Mouse (Mus musculus): ENCODE measurements around the gene G0s2. TPM values are rescaled to one million over a fixed set of nuclear protein-coding genes. Genes with fewer than 3 reads are reported as not detected.

G0s2 gene
- 7.9 and 11.4 TPM in 2 replicates for polyA plus RNA-seq (2014; fragmentation: Nextera tagmentation; extraction: Ambion mirVana)

- Histone ChIP-seq H3K4me3 (ENCODE audit: low read depth, low read length) (peak within 1 kb of the TSS; percentile 38), H3K4me1 (ENCODE audit: control insufficient read depth, insufficient read depth, low read length) (peaks cover 6% of the 10 kb centered on the region), H3K9me3 (ENCODE audit: control insufficient read depth, low read length) (no peaks in the 10 kb centered on the region), H3K36me3 (ENCODE audit: control insufficient read depth, insufficient read depth, low read length) (no peaks in the 10 kb centered on the region), H3K9ac (ENCODE audit: low read length) (peak within 1 kb of the TSS; percentile 82), H3K4me2 (peak within 1 kb of the TSS; percentile 69), H3K27ac (ENCODE audit: low read depth, low read length) (peak within 1 kb of the TSS; percentile 62), H3K27me3 (ENCODE audit: control insufficient read depth, insufficient read depth, low read length) (no peaks in the 10 kb centered on the region)
- DNase-seq (ENCODE audit: low spot score, missing footprints) = peak; percentile 96
- WGBS = 2% methylated on average over 19 of the region's 23 CpGs
- ATAC-seq (ENCODE audit: low FRiP score) = peak; percentile 89
These were observed at the start of gene G0s2 for GRCm38 (mm10) chr1:193272916-193273601. TSS of gene G0s2 (minus strand) at chr1:193273217.

GRCm38 (mm10) chr1:193320398-193320797, 47.4 kb upstream of the G0s2 start:
- ATAC-seq (ENCODE audit: low FRiP score) = no peak
- H3K9me3 ChIP-seq (ENCODE audit: control insufficient read depth, low read length) = no peaks in the 10 kb centered on the region
- DNase-seq (ENCODE audit: low spot score, missing footprints) = peak; percentile 19
- H3K4me3 ChIP-seq (ENCODE audit: low read depth, low read length) = no peak overlapping the region
- H3K9ac ChIP-seq (ENCODE audit: low read length) = no peak overlapping the region
- H3K27ac ChIP-seq (ENCODE audit: low read depth, low read length) = no peak overlapping the region
- no peak overlapping the region for H3K4me2 ChIP-seq
- H3K27me3 ChIP-seq (ENCODE audit: control insufficient read depth, insufficient read depth, low read length) = no peaks in the 10 kb centered on the region
- H3K36me3 ChIP-seq (ENCODE audit: control insufficient read depth, insufficient read depth, low read length) = no peaks in the 10 kb centered on the region
- WGBS = 92% methylated on average over 8 of the region's 8 CpGs
- no peaks in the 10 kb centered on the region for H3K4me1 ChIP-seq (ENCODE audit: control insufficient read depth, insufficient read depth, low read length)

- H3K4me2 ChIP-seq = no peak overlapping the region
- no peaks in the 10 kb centered on the region for H3K4me1 ChIP-seq (ENCODE audit: control insufficient read depth, insufficient read depth, low read length)
- no peak overlapping the region for H3K4me3 ChIP-seq (ENCODE audit: low read depth, low read length)
- DNase-seq (ENCODE audit: low spot score, missing footprints) (no peak), ATAC-seq (ENCODE audit: low FRiP score) (no peak)
- H3K9ac ChIP-seq (ENCODE audit: low read length) = no peak overlapping the region
- WGBS = 72% methylated on average over 3 of the region's 3 CpGs
- H3K27me3 ChIP-seq (ENCODE audit: control insufficient read depth, insufficient read depth, low read length) = no peaks in the 10 kb centered on the region
- H3K27ac ChIP-seq (ENCODE audit: low read depth, low read length) = no peak overlapping the region
- no peaks in the 10 kb centered on the region for H3K36me3 ChIP-seq (ENCODE audit: control insufficient read depth, insufficient read depth, low read length)
- H3K9me3 ChIP-seq (ENCODE audit: control insufficient read depth, low read length) = no peaks in the 10 kb centered on the region
These were observed 46.7 kb upstream of the G0s2 start for GRCm38 (mm10) chr1:193319721-193320120.

- no peaks in the 10 kb centered on the region for H3K4me1 ChIP-seq (ENCODE audit: control insufficient read depth, insufficient read depth, low read length)
- H3K4me2 ChIP-seq = no peak overlapping the region
- no peaks in the 10 kb centered on the region for H3K9me3 ChIP-seq (ENCODE audit: control insufficient read depth, low read length)
- H3K4me3 ChIP-seq (ENCODE audit: low read depth, low read length) = no peak overlapping the region
- ATAC-seq (ENCODE audit: low FRiP score) (peak; percentile 50; the same call in 1 of the 2 replicates), DNase-seq (ENCODE audit: low spot score, missing footprints) (peak; percentile 79)
- no peaks in the 10 kb centered on the region for H3K27me3 ChIP-seq (ENCODE audit: control insufficient read depth, insufficient read depth, low read length)
- H3K27ac ChIP-seq (ENCODE audit: low read depth, low read length) = no peak overlapping the region
- 55% methylated on average over 6 of the region's 6 CpGs for WGBS
- no peaks in the 10 kb centered on the region for H3K36me3 ChIP-seq (ENCODE audit: control insufficient read depth, insufficient read depth, low read length)
- H3K9ac ChIP-seq (ENCODE audit: low read length) = no peak overlapping the region
These were observed 44.1 kb upstream of the G0s2 start for GRCm38 (mm10) chr1:193317159-193317559.

GRCm38 (mm10) chr1:193316358-193316750, 43.3 kb upstream of the G0s2 start:
- Histone ChIP-seq H3K4me3 (ENCODE audit: low read depth, low read length) (no peak overlapping the region), H3K9me3 (ENCODE audit: control insufficient read depth, low read length) (no peaks in the 10 kb centered on the region), H3K4me2 (no peak overlapping the region), H3K27ac (ENCODE audit: low read depth, low read length) (no peak overlapping the region), H3K4me1 (ENCODE audit: control insufficient read depth, insufficient read depth, low read length) (no peaks in the 10 kb centered on the region), H3K9ac (ENCODE audit: low read length) (no peak overlapping the region), H3K36me3 (ENCODE audit: control insufficient read depth, insufficient read depth, low read length) (no peaks in the 10 kb centered on the region), H3K27me3 (ENCODE audit: control insufficient read depth, insufficient read depth, low read length) (no peaks in the 10 kb centered on the region)
- DNase-seq (ENCODE audit: low spot score, missing footprints) = peak; percentile 26
- WGBS = 86% methylated on average over 9 of the region's 9 CpGs
- no peak for ATAC-seq (ENCODE audit: low FRiP score)

GRCm38 (mm10) chr1:193315705-193316357, 42.8 kb upstream of the G0s2 start:
- peak; percentile 75 for DNase-seq (ENCODE audit: low spot score, missing footprints)

GRCm38 (mm10) chr1:193311596-193311995, 38.6 kb upstream of the G0s2 start:
- 82% methylated on average over 1 of the region's 1 CpGs for WGBS
- Histone ChIP-seq H3K27ac (ENCODE audit: low read depth, low read length) (no peak overlapping the region), H3K9ac (ENCODE audit: low read length) (no peak overlapping the region), H3K9me3 (ENCODE audit: control insufficient read depth, low read length) (no peaks in the 10 kb centered on the region), H3K4me2 (no peak overlapping the region), H3K36me3 (ENCODE audit: control insufficient read depth, insufficient read depth, low read length) (no peaks in the 10 kb centered on the region), H3K27me3 (ENCODE audit: control insufficient read depth, insufficient read depth, low read length) (no peaks in the 10 kb centered on the region), H3K4me3 (ENCODE audit: low read depth, low read length) (no peak overlapping the region), H3K4me1 (ENCODE audit: control insufficient read depth, insufficient read depth, low read length) (no peaks in the 10 kb centered on the region)
- ATAC-seq (ENCODE audit: low FRiP score) = no peak
- DNase-seq (ENCODE audit: low spot score, missing footprints) = peak; percentile 45

More at GRCm38 (mm10) chr1:193315705-193316357, 42.8 kb upstream of the G0s2 start:
- Histone ChIP-seq H3K4me3 (ENCODE audit: low read depth, low read length) (no peak overlapping the region), H3K27me3 (ENCODE audit: control insufficient read depth, insufficient read depth, low read length) (no peaks in the 10 kb centered on the region), H3K27ac (ENCODE audit: low read depth, low read length) (no peak overlapping the region), H3K9me3 (ENCODE audit: control insufficient read depth, low read length) (no peaks in the 10 kb centered on the region), H3K4me2 (no peak overlapping the region), H3K36me3 (ENCODE audit: control insufficient read depth, insufficient read depth, low read length) (no peaks in the 10 kb centered on the region), H3K4me1 (ENCODE audit: control insufficient read depth, insufficient read depth, low read length) (no peaks in the 10 kb centered on the region), H3K9ac (ENCODE audit: low read length) (no peak overlapping the region)
- no peak for ATAC-seq (ENCODE audit: low FRiP score)
- WGBS = 85% methylated on average over 5 of the region's 5 CpGs

DNA sequence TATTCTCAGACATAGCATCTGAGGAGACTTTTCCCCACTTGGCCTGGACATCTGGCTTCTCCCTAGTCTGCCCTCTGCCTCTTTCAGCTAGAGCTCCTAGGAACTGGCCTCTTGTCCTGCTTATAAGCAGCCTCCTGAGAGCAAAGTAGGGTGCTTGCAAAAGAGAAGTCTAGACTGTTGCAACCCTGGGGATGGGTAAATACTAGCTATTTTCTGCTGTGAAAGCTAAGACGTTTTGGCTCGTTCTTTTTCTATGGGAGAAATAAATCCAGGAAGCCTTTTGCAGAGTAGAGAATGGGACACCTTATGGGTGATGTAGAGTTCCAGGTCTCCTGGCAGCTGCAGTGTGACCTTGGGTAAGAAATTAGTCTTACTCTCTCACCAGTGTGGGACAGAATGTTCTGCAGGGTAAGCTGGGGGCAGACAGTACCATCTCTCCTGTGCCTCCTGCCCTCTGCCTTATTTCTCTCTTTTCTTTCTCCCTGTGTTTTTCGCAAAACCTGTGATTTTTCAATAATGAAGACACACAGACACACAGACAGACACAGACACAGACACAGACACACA, 37.6 kb upstream of the G0s2 start:
- no peaks in the 10 kb centered on the region for H3K27me3 ChIP-seq (ENCODE audit: control insufficient read depth, insufficient read depth, low read length)
- no peak for ATAC-seq (ENCODE audit: low FRiP score)
- 86% methylated on average over 3 of the region's 3 CpGs for WGBS
- no peak overlapping the region for H3K4me3 ChIP-seq (ENCODE audit: low read depth, low read length)
- H3K4me1 ChIP-seq (ENCODE audit: control insufficient read depth, insufficient read depth, low read length) = no peaks in the 10 kb centered on the region
- no peak overlapping the region for H3K27ac ChIP-seq (ENCODE audit: low read depth, low read length)
- no peak overlapping the region for H3K9ac ChIP-seq (ENCODE audit: low read length)
- peak; percentile 56 for DNase-seq (ENCODE audit: low spot score, missing footprints)
- H3K9me3 ChIP-seq (ENCODE audit: control insufficient read depth, low read length) = no peaks in the 10 kb centered on the region
- no peaks in the 10 kb centered on the region for H3K36me3 ChIP-seq (ENCODE audit: control insufficient read depth, insufficient read depth, low read length)
- H3K4me2 ChIP-seq = no peak overlapping the region
